Mouse (Mus musculus) neural tube, embryonic 11.5 days (tissue): ENCODE data around the gene Las1l. TPM values are rescaled to one million over a fixed set of nuclear protein-coding genes. Genes with fewer than 3 reads are reported as not detected.
"Not testable (repeated sequence)": the region's sequence is repeated elsewhere in the genome, so short reads cannot be mapped to it uniquely, and the experiment has no call there.

Experiments used
- ATAC-seq: fragments of 200-750 bp; cut with Nextera tagmentation; 2 replicates; pipeline ENCODE4 v1.8.0; 2017; ENCODE audit warnings: moderate number of reproducible peaks, mild to moderate bottlenecking, moderate TSS enrichment, moderate library complexity; ENCODE audit not compliant: insufficient read depth, low FRiP score, low TSS enrichment
- DNase-seq: peaks from one replicate; pipeline ENCODE4 v3.0.0-alpha.2; 2015; ENCODE audit warnings: low spot score
- H3K27ac ChIP-seq: fragments of 300-500 bp; sonication (generic); 2 replicates; pipeline ENCODE4 v1.5.1; 2014; ENCODE audit warnings: low read depth, mild to moderate bottlenecking, low read length
- H3K27me3 ChIP-seq: fragments of 300-500 bp; sonication (generic); 2 replicates; pipeline ENCODE4 v1.6.1; 2014; ENCODE audit warnings: mild to moderate bottlenecking, low read length, mixed read lengths; ENCODE audit not compliant: control insufficient read depth, insufficient read depth
- H3K36me3 ChIP-seq: fragments of 300-500 bp; sonication (generic); 2 replicates; pipeline ENCODE4 v1.6.1; 2014; ENCODE audit warnings: mild to moderate bottlenecking, low read length, moderate library complexity, mixed read lengths; ENCODE audit not compliant: control insufficient read depth, insufficient read depth
- H3K4me1 ChIP-seq: fragments of 300-500 bp; sonication (generic); 2 replicates; pipeline ENCODE4 v1.6.1; 2014; ENCODE audit warnings: low read length, mixed read lengths; ENCODE audit not compliant: control insufficient read depth, insufficient read depth
- H3K4me2 ChIP-seq: fragments of 300-500 bp; sonication (generic); 2 replicates; pipeline ENCODE4 v1.6.1; 2014; ENCODE audit warnings: low read depth, mild to moderate bottlenecking, moderate library complexity
- H3K4me3 ChIP-seq: fragments of 300-500 bp; sonication (generic); 2 replicates; pipeline ENCODE4 v1.5.1; 2014; ENCODE audit warnings: low read depth, low read length
- H3K9ac ChIP-seq: fragments of 300-500 bp; sonication (generic); 2 replicates; pipeline ENCODE4 v1.6.1; 2014; ENCODE audit warnings: mild to moderate bottlenecking, low read length
- H3K9me3 ChIP-seq: fragments of 300-500 bp; sonication (generic); 2 replicates; pipeline ENCODE4 v1.6.1; 2016; ENCODE audit warnings: low read length; ENCODE audit not compliant: control insufficient read depth
- WGBS: fragments of 180-500 bp; shearing (Covaris S2); extraction: QIAGEN DNeasy Blood & Tissue Kit; methylation state at CpG from one replicate; pipeline ENCODE4 v1.1.7; 2014; 5-methylcytosine and 5-hydroxymethylcytosine counted together
- polyA plus RNA-seq: library from polyadenylated mRNA; unstranded; fragments of >200 nt; fragmentation: Nextera tagmentation; extraction: Ambion mirVana; gene quantifications from 2 replicates; pipeline ENCODE4 v1.2.1, GENCODE M21; 2014

The Las1l gene
- polyA plus RNA-seq, 1 experiment from 2014 or later = 50.3 TPM

GRCm38 (mm10) chrX:95965036-95965435 lies 8.3 kb upstream of the Las1l start:
- no peak overlapping the region for H3K4me2 ChIP-seq
- H3K27me3 ChIP-seq = no peaks in the 10 kb centered on the region
- H3K9me3 ChIP-seq = no peaks in the 10 kb centered on the region
- no peak overlapping the region for H3K4me3 ChIP-seq
- H3K36me3 ChIP-seq = no peaks in the 10 kb centered on the region
- H3K27ac ChIP-seq = no peak overlapping the region
- DNase-seq (no peak), ATAC-seq (no peak)
- H3K9ac ChIP-seq = no peak overlapping the region
- WGBS = 86% methylated on average over 6 of the region's 6 CpGs
- no peaks in the 10 kb centered on the region for H3K4me1 ChIP-seq

- H3K27me3 ChIP-seq = no peaks in the 10 kb centered on the region
- no peak overlapping the region for H3K27ac ChIP-seq
- no peak overlapping the region for H3K9ac ChIP-seq
- H3K4me3 ChIP-seq = no peak overlapping the region
- H3K4me2 ChIP-seq = no peak overlapping the region
- DNase-seq = no peak
- 82% methylated on average over 2 of the region's 2 CpGs for WGBS
- no peaks in the 10 kb centered on the region for H3K36me3 ChIP-seq
- no peaks in the 10 kb centered on the region for H3K4me1 ChIP-seq
- no peaks in the 10 kb centered on the region for H3K9me3 ChIP-seq
- ATAC-seq = no peak
These were observed 6.6 kb upstream of the Las1l start for GRCm38 (mm10) chrX:95963366-95963765.

GRCm38 (mm10) chrX:95957461-95957860 lies 699 bp upstream of the Las1l start:
- H3K27ac ChIP-seq, DNase-seq, H3K27me3 ChIP-seq, H3K36me3 ChIP-seq, H3K9me3 ChIP-seq, H3K4me1 ChIP-seq: not testable (repeated sequence)
- peak overlapping the region; percentile 35 for H3K4me2 ChIP-seq
- peak overlapping the region; percentile 16; the same call in 1 of the 2 replicates for H3K4me3 ChIP-seq
- peak overlapping the region; percentile 14; the same call in 1 of the 2 replicates for H3K9ac ChIP-seq
- WGBS = 44% methylated on average over 11 of the region's 11 CpGs
- 0 out of 2 replicates have a peak, but pooled peaks have one; percentile 3 for ATAC-seq

DNA sequence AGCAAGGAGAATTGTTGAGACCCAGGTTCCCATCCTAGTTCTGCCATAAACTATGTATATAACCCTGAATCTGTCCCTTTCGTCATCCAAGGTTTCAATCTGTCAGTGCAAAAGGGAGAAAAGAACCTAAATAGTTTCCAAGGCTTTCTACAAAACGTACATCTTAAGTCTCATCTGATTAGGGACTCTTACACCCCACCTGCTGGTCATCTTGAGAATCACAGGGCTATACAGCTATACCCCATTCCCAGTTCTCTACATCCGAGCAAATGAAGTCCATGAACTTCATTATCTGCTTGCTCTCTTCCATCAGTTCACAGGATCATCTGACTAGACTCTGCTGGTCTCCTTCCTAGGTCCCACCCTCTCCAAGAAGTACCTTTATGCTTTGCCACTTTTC lies 6.0 kb downstream of the Las1l start:
- Histone ChIP-seq H3K27me3 (no peaks in the 10 kb centered on the region), H3K27ac (no peak overlapping the region), H3K36me3 (no peaks in the 10 kb centered on the region), H3K4me3 (no peak overlapping the region), H3K4me1 (0 out of 2 replicates have a peak, but pooled peaks cover 2% of the 10 kb centered on the region), H3K4me2 (no peak overlapping the region), H3K9ac (no peak overlapping the region), H3K9me3 (no peaks in the 10 kb centered on the region)
- ATAC-seq = no peak
- DNase-seq = peak; percentile 27
- WGBS = 62% methylated on average over 3 of the region's 3 CpGs

- no peaks in the 10 kb centered on the region for H3K36me3 ChIP-seq
- no peak for ATAC-seq
- WGBS = 84% methylated on average over 4 of the region's 4 CpGs
These were observed 8.6 kb downstream of the Las1l start for GRCm38 (mm10) chrX:95948135-95948534.

GRCm38 (mm10) chrX:95945496-95945895 lies 11.3 kb downstream of the Las1l start:
- ATAC-seq = no peak
- no peak overlapping the region for H3K27ac ChIP-seq
- no peak overlapping the region for H3K4me3 ChIP-seq
- no peak overlapping the region for H3K4me2 ChIP-seq
- H3K4me1 ChIP-seq = no peaks in the 10 kb centered on the region
- H3K27me3 ChIP-seq = no peaks in the 10 kb centered on the region
- H3K9me3 ChIP-seq = no peaks in the 10 kb centered on the region
- no peaks in the 10 kb centered on the region for H3K36me3 ChIP-seq
- DNase-seq = no peak
- no peak overlapping the region for H3K9ac ChIP-seq
- 92% methylated on average over 2 of the region's 2 CpGs for WGBS

More at GRCm38 (mm10) chrX:95948135-95948534, 8.6 kb downstream of the Las1l start:
- Histone ChIP-seq H3K4me1 (no peaks in the 10 kb centered on the region), H3K4me3 (no peak overlapping the region), H3K4me2 (no peak overlapping the region), H3K27me3 (no peaks in the 10 kb centered on the region), H3K9ac (no peak overlapping the region), H3K27ac (no peak overlapping the region), H3K9me3 (no peaks in the 10 kb centered on the region)
- DNase-seq = no peak

DNA sequence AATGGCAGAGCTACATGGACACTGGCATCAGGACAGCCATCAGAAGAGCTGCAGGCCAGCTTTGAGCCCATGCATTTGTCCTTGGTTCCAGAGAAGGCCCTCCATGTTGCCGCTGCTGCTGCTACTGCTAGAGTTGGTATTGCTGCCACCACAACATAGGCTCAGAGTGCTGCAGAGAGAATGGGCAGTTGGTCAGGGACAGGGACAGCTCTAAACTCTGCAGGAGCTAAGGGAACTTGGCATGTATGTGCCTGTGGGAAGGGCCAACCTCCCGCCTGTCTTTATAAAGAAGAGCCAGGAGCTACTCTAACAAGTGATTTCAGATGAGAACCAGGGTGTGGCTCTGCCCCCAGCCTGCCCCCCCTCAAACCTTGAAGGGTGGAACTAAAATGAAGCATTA lies 21.3 kb downstream of the Las1l start:
- Histone ChIP-seq H3K36me3 (no peaks in the 10 kb centered on the region), H3K4me1 (no peaks in the 10 kb centered on the region), H3K27ac (no peak overlapping the region), H3K4me3 (no peak overlapping the region), H3K4me2 (no peak overlapping the region), H3K9ac (no peak overlapping the region), H3K27me3 (no peaks in the 10 kb centered on the region), H3K9me3 (no peaks in the 10 kb centered on the region)
- ATAC-seq (no peak), DNase-seq (no peak)
- WGBS = 92% methylated on average over 2 of the region's 2 CpGs

GRCm38 (mm10) chrX:95902716-95903115 lies 54.0 kb downstream of the Las1l start:
- no peaks in the 10 kb centered on the region for H3K36me3 ChIP-seq
- H3K4me2 ChIP-seq = no peak overlapping the region
- no peaks in the 10 kb centered on the region for H3K9me3 ChIP-seq
- no peak for ATAC-seq
- H3K4me1 ChIP-seq = no peaks in the 10 kb centered on the region
- no peak for DNase-seq
- WGBS = 82% methylated on average over 3 of the region's 3 CpGs
- no peak overlapping the region for H3K27ac ChIP-seq
- no peak overlapping the region for H3K9ac ChIP-seq
- no peaks in the 10 kb centered on the region for H3K27me3 ChIP-seq
- H3K4me3 ChIP-seq = no peak overlapping the region
